Mouse (Mus musculus): ENCODE measurements around the gene Klf6. TPM values are rescaled to one million over a fixed set of nuclear protein-coding genes. Genes with fewer than 3 reads are reported as not detected.

The Klf6 gene
- polyA plus RNA-seq, 1 experiment from 2014 or later: 34.7 TPM

DNA sequence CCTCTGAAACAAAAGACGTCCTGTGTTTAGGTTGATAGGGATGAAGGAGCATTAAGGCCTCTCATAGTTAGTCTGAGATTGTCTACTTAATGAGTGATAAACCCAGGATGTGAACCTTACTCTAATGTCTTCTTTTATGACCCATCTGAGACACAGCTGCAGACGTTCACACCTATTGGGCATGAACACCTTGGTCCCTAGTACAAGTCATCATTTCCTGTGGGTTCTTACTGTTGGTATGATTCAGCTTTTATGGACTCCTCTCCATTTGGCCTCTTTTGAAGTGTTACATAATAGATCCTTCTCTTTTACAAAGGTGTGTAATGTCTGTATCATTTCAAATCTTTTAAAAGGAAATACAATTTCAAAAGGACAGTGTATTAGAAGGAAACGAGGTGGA is 51.9 kb downstream of the Klf6 start:
- Histone ChIP-seq H3K27me3 (no peaks in the 10 kb centered on the region), H3K27ac (no peak overlapping the region), H3K4me3 (replicated peaks) (no peak overlapping the region), H3K9me3 (no peaks in the 10 kb centered on the region), H3K4me1 (replicated peaks) (no peaks in the 10 kb centered on the region), H3K36me3 (no peaks in the 10 kb centered on the region), H3K9ac (replicated peaks) (no peak overlapping the region), H3K4me2 (no peak overlapping the region)
- no peak for ATAC-seq (ENCODE audit: insufficient number of reproducible peaks, insufficient read depth, low FRiP score, low TSS enrichment, low read depth)
- 71% methylated on average over 3 of the region's 3 CpGs for WGBS

- Histone ChIP-seq H3K36me3 (no peaks in the 10 kb centered on the region), H3K9me3 (no peaks in the 10 kb centered on the region), H3K27ac (no peak overlapping the region), H3K4me2 (no peak overlapping the region), H3K4me3 (replicated peaks) (no peak overlapping the region), H3K4me1 (replicated peaks) (no peaks in the 10 kb centered on the region), H3K27me3 (no peaks in the 10 kb centered on the region), H3K9ac (replicated peaks) (no peak overlapping the region)
- no peak for ATAC-seq (ENCODE audit: insufficient number of reproducible peaks, insufficient read depth, low FRiP score, low TSS enrichment, low read depth)
Observed at GRCm38 (mm10) chr13:5917360-5917759, 56.1 kb downstream of the Klf6 start.

- no peak overlapping the region for H3K9ac ChIP-seq (replicated peaks)
- no peak overlapping the region for H3K27ac ChIP-seq
- no peak overlapping the region for H3K4me2 ChIP-seq
- no peaks in the 10 kb centered on the region for H3K36me3 ChIP-seq
- no peaks in the 10 kb centered on the region for H3K9me3 ChIP-seq
- H3K4me3 ChIP-seq (replicated peaks): no peak overlapping the region
- H3K27me3 ChIP-seq: no peaks in the 10 kb centered on the region
- ATAC-seq (ENCODE audit: insufficient number of reproducible peaks, insufficient read depth, low FRiP score, low TSS enrichment, low read depth): no peak
- WGBS: 84% methylated on average over 4 of the region's 4 CpGs
- no peaks in the 10 kb centered on the region for H3K4me1 ChIP-seq (replicated peaks)
Observed at GRCm38 (mm10) chr13:5919966-5920365, 58.7 kb downstream of the Klf6 start.

Small RNA genes lying within 50 kb of the gene (microRNA-seq; reads per million reads assigned to microRNA genes)
- gene Gm26043: not detected

Data from limb, embryonic 12.5 days (tissue).